Mouse (Mus musculus) stomach, postnatal 0 days (tissue): ENCODE measurements around the gene Chka. TPM values are rescaled to one million over a fixed set of nuclear protein-coding genes. Genes with fewer than 3 reads are reported as not detected.

Experiments
- ATAC-seq: fragments of 200-750 bp; cut with Nextera tagmentation; 2 replicates; pipeline ENCODE4 v1.8.0; 2017; ENCODE audit not compliant: low FRiP score, low TSS enrichment
- DNase-seq: peaks from one replicate; pipeline ENCODE4 v3.0.0-alpha.2; 2016; ENCODE audit warnings: low spot score
- H3K27ac ChIP-seq: fragments of 300-500 bp; sonication (generic); replicated peaks from 2 replicates; pipeline ENCODE4 v1.5.1; 2014; ENCODE audit warnings: mild to moderate bottlenecking, control low read depth
- H3K27me3 ChIP-seq: fragments of 300-500 bp; sonication (generic); 2 replicates; pipeline ENCODE4 v1.6.1; 2014; ENCODE audit warnings: low read length; ENCODE audit not compliant: control insufficient read depth, insufficient read depth
- H3K36me3 ChIP-seq: fragments of 300-500 bp; sonication (generic); 2 replicates; pipeline ENCODE4 v1.6.1; 2014; ENCODE audit warnings: low read length, mixed read lengths; ENCODE audit not compliant: control insufficient read depth, insufficient read depth
- H3K4me1 ChIP-seq: fragments of 300-500 bp; sonication (generic); replicated peaks from 2 replicates; pipeline ENCODE4 v1.6.1; 2014; ENCODE audit warnings: antibody characterized with exemption; ENCODE audit not compliant: control insufficient read depth, insufficient read depth
- H3K4me2 ChIP-seq: fragments of 300-500 bp; sonication (generic); replicated peaks from 2 replicates; pipeline ENCODE4 v1.6.1; 2014; ENCODE audit warnings: low read depth, mild to moderate bottlenecking, control low read depth, moderate library complexity
- H3K4me3 ChIP-seq: fragments of 300-500 bp; sonication (generic); 2 replicates; pipeline ENCODE4 v1.5.1; 2014; ENCODE audit warnings: low read depth, low read length, control low read depth
- H3K9ac ChIP-seq: fragments of 300-500 bp; sonication (generic); 2 replicates; pipeline ENCODE4 v1.6.1; 2014; ENCODE audit warnings: mild to moderate bottlenecking, low read length, control low read depth, mixed read lengths
- H3K9me3 ChIP-seq: fragments of 300-500 bp; sonication (generic); 2 replicates; pipeline ENCODE4 v1.6.1; 2016; ENCODE audit warnings: low read length; ENCODE audit not compliant: control insufficient read depth
- CTCF ChIP-seq: IDR thresholded peaks from 2 replicates; pipeline ENCODE4 v1.5.1; 2016; ENCODE audit warnings: antibody characterized with exemption, low read depth, mild to moderate bottlenecking, moderate library complexity
- EP300 ChIP-seq: optimal IDR thresholded peaks from 2 replicates; pipeline ENCODE3; 2016; ENCODE audit warnings: antibody characterized with exemption
- WGBS: fragments of 180-500 bp; shearing (Covaris S2); extraction: QIAGEN DNeasy Blood & Tissue Kit; methylation state at CpG from one replicate; pipeline ENCODE4 v1.1.7; 2014; 5-methylcytosine and 5-hydroxymethylcytosine counted together
- polyA plus RNA-seq: library from polyadenylated mRNA; unstranded; fragments of >200 nt; fragmentation: Nextera tagmentation; extraction: Ambion mirVana; gene quantifications from 2 replicates; pipeline ENCODE4 v1.2.1, GENCODE M21; 2015

Gene Chka
- polyA plus RNA-seq, 1 experiment from 2014 or later: 21.2 TPM

DNA sequence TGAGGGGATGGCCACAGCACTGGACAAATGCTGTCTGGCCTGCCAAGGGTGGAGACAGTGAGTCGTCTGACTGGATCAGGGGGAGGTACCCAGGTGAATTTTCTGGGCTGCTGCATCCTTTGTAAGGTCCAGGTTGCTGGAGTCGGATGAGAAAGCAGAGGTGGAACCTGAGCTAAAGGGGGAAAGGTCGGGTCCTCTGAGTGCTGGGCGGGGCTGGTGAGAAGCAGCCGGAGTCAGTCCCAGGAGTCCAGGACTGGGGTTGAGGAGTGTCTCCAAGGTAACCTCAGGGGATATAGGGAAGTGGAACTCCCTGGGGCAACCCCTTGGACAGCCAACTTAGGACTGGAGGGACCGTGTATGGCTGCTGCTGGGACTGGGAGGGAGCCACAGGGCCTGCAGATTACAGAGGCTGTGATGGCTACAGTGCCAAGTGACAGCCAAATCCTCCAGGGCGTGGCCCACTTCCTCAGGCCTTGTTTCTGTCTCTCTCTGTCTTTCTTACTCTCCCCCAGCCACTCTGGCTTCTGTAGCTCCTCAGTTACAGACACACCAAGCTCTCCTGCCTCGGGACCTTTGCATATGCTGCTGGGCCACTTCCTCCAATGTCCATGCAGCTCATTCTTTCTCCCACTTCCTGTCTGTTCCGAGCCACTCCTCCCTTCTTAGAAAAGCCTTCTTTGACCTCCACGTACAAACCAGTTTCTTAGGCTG, 71.2 kb downstream of the Chka start:
- TF ChIP-seq CTCF (no peak), EP300 (no peak)
- no peak overlapping the region for H3K4me2 ChIP-seq
- DNase-seq (no peak), ATAC-seq (no peak)
- H3K9me3 ChIP-seq: no peaks in the 10 kb centered on the region
- H3K4me1 ChIP-seq: no peaks in the 10 kb centered on the region
- H3K4me3 ChIP-seq: no peak overlapping the region
- peak overlapping the region; percentile 18; the same call in 1 of the 2 replicates for H3K27ac ChIP-seq
- no peaks in the 10 kb centered on the region for H3K27me3 ChIP-seq
- no peaks in the 10 kb centered on the region for H3K36me3 ChIP-seq
- WGBS: 44% methylated on average over 10 of the region's 10 CpGs
- no peak overlapping the region for H3K9ac ChIP-seq

DNA sequence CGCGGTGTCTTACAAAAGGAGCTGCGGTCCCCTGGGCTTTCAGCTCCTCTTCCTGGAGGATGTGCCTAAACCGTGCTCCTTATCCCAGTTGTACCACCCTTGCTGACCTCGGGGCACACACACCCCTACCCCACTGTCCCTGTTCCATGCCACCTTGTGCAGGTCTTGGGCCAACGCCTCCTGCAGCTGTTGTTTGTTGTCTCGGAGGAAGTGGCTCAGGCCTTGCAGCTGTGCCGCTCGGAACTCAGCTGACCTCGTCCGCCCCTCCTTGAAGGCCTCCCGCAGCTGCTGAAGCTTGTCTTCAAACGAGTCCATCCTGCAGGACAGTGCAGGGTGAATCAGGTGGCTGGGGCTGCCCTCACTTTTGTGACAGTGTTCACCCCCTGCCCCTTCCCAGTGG, 72.0 kb downstream of the Chka start:
- DNase-seq: no peak
- no peaks in the 10 kb centered on the region for H3K36me3 ChIP-seq
- H3K9me3 ChIP-seq: no peaks in the 10 kb centered on the region
- H3K4me3 ChIP-seq: no peak overlapping the region
- no peaks in the 10 kb centered on the region for H3K4me1 ChIP-seq
- H3K9ac ChIP-seq: no peak overlapping the region
- WGBS: 46% methylated on average over 13 of the region's 13 CpGs
- TF ChIP-seq EP300 (no peak), CTCF (no peak)
- H3K27me3 ChIP-seq: no peaks in the 10 kb centered on the region
- ATAC-seq: 0 out of 2 replicates have a peak, but pooled peaks have one; percentile 22
- H3K27ac ChIP-seq: 0 out of 2 replicates have a peak overlapping the region, but pooled peaks have one; percentile 35
- H3K4me2 ChIP-seq: no peak overlapping the region

DNA sequence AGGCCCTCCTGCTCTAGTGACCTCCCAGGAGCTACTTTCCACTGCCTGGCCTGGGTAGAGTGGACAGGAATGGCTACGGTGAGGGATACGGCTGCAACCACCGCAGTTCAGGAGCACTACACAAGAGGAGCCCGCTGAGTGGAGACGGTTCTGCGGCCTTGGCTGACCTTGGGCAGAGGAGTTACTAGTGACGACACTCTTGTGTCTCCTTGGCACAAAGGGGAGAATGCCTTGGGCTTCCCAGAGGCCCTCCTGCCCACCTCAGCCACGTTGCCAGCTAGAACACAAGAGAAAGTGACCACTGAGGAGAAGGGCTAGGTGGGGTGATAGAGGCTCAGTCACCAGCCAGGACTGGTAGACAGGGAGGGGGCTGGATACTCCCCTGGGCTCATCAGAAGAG, 72.6 kb downstream of the Chka start:
- TF ChIP-seq CTCF: no peak
- TF ChIP-seq EP300: no peak
- Histone ChIP-seq H3K9ac (no peak overlapping the region), H3K27ac (0 out of 2 replicates have a peak overlapping the region, but pooled peaks have one; percentile 35), H3K36me3 (no peaks in the 10 kb centered on the region), H3K9me3 (no peaks in the 10 kb centered on the region), H3K4me1 (no peaks in the 10 kb centered on the region), H3K4me2 (no peak overlapping the region), H3K4me3 (no peak overlapping the region), H3K27me3 (no peaks in the 10 kb centered on the region)
- no peak for ATAC-seq
- DNase-seq: no peak
- WGBS: 64% methylated on average over 8 of the region's 8 CpGs

- TF ChIP-seq CTCF: no peak
- no peak for TF ChIP-seq EP300
- peaks cover 4% of the 10 kb centered on the region for H3K4me1 ChIP-seq
- 88% methylated on average over 7 of the region's 7 CpGs for WGBS
- no peaks in the 10 kb centered on the region for H3K9me3 ChIP-seq
- H3K4me3 ChIP-seq: no peak overlapping the region
- H3K9ac ChIP-seq: no peak overlapping the region
- H3K4me2 ChIP-seq: no peak overlapping the region
- H3K36me3 ChIP-seq: no peaks in the 10 kb centered on the region
- H3K27ac ChIP-seq: no peak overlapping the region
- ATAC-seq (no peak), DNase-seq (no peak)
- H3K27me3 ChIP-seq: no peaks in the 10 kb centered on the region
These were observed 73.3 kb downstream of the Chka start for GRCm38 (mm10) chr19:3924868-3925267.

- no peak overlapping the region for H3K4me3 ChIP-seq
- H3K27me3 ChIP-seq: no peaks in the 10 kb centered on the region
- H3K4me2 ChIP-seq: no peak overlapping the region
- no peak for DNase-seq
- no peak for ATAC-seq
- H3K27ac ChIP-seq: no peak overlapping the region
- no peak overlapping the region for H3K9ac ChIP-seq
- H3K4me1 ChIP-seq: peaks cover 6% of the 10 kb centered on the region
- H3K36me3 ChIP-seq: no peaks in the 10 kb centered on the region
- H3K9me3 ChIP-seq: no peaks in the 10 kb centered on the region
- TF ChIP-seq EP300 (no peak), CTCF (no peak)
- 87% methylated on average over 6 of the region's 6 CpGs for WGBS
These were observed 74.3 kb downstream of the Chka start for GRCm38 (mm10) chr19:3925859-3926258.

DNA sequence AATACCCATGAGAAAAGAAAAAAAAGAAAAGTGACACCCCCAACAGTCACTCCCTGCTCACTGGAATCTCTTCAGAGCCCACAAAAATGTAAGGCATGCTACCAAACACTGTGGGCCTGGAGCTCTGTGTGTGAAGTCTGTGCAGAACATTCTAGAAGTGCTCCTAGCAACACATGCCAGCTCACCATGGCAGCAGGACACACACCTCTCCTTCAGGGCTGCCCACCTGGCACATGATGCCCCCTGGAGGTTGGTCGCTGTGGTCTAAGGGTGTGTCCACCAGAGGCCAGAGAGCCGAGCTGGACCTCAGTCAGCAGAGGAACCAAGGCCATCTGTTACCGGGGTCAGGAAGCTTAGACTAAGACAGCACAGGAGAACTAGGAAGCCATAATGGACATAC, 74.7 kb downstream of the Chka start:
- no peak for TF ChIP-seq EP300
- peak; percentile 42; the same call in 1 of the 2 replicates for TF ChIP-seq CTCF
- ATAC-seq (no peak), DNase-seq (peak; percentile 36)
- no peak overlapping the region for H3K9ac ChIP-seq
- H3K27me3 ChIP-seq: no peaks in the 10 kb centered on the region
- no peak overlapping the region for H3K27ac ChIP-seq
- H3K4me3 ChIP-seq: no peak overlapping the region
- no peaks in the 10 kb centered on the region for H3K36me3 ChIP-seq
- peaks cover 6% of the 10 kb centered on the region for H3K4me1 ChIP-seq
- WGBS: 57% methylated on average over 3 of the region's 3 CpGs
- H3K4me2 ChIP-seq: no peak overlapping the region
- no peaks in the 10 kb centered on the region for H3K9me3 ChIP-seq
